Mouse (Mus musculus) thymus, postnatal 10 days (tissue): ENCODE results near the gene Minpp1.

Source experiments
- DNase-seq, 2 experiments: peaks; one replicate each; pipeline ENCODE4 v3.0.0; 2021; ENCODE audit warnings: low spot score in 2 of 2

Minpp1 gene

GRCm38 (mm10) chr19:32489166-32489895 is 3.8 kb downstream of the Minpp1 start:
- DNase-seq = no peak

DNA sequence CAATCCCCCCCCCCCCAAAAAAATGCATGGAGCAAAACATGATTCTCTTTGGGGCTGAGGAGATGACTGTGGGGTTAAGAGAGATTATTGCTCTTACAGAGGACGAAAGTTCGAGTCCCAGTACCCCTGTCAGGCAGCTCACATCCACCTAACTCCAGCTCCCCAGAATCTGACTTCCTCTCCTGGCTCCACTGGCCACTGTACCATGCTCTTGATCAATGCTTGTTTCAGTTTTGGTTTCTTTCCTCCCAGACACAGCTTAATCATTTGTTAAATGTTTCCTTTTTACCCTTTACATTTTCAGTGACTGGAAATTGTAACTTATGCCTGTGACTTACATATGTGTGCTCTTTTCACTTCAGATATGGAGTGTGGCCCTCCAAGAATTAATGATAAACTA is 5.4 kb downstream of the Minpp1 start:
- DNase-seq = no peak

GRCm38 (mm10) chr19:32492339-32492738 is 6.8 kb downstream of the Minpp1 start:
- DNase-seq = no peak

GRCm38 (mm10) chr19:32492981-32493380 is 7.4 kb downstream of the Minpp1 start:
- DNase-seq = no peak

- DNase-seq = no peak
Measured at GRCm38 (mm10) chr19:32493471-32493870, 7.9 kb downstream of the Minpp1 start.

- DNase-seq = no peak
Measured at GRCm38 (mm10) chr19:32494611-32495010, 9.0 kb downstream of the Minpp1 start.

DNA sequence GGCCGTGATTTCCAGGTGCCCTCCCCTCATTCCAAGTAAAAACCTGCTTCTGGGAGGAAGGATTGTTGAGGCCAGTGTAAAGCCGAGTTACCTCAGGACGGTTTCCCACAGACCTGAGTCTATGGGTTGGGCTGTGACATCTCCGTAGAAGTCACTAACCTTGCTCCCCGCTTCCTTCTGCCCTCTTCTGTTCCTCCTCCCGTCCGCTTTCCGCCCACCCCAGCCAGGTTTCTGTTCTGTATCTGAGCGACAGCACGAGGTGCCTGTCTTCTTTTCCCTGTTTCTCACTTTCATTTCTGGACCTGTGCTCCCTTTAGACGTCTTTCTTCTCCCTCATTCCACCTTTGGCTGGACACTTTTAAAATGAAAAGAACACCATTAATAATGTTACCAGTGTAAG is 9.5 kb downstream of the Minpp1 start:
- DNase-seq = no peak

GRCm38 (mm10) chr19:32497411-32497810 is 11.8 kb downstream of the Minpp1 start:
- no peak for DNase-seq

GRCm38 (mm10) chr19:32498002-32498401 is 12.4 kb downstream of the Minpp1 start:
- no peak for DNase-seq

GRCm38 (mm10) chr19:32501414-32501813 is 15.8 kb downstream of the Minpp1 start:
- no peak for DNase-seq

GRCm38 (mm10) chr19:32506081-32506480 is 20.5 kb downstream of the Minpp1 start:
- no peak for DNase-seq

DNA sequence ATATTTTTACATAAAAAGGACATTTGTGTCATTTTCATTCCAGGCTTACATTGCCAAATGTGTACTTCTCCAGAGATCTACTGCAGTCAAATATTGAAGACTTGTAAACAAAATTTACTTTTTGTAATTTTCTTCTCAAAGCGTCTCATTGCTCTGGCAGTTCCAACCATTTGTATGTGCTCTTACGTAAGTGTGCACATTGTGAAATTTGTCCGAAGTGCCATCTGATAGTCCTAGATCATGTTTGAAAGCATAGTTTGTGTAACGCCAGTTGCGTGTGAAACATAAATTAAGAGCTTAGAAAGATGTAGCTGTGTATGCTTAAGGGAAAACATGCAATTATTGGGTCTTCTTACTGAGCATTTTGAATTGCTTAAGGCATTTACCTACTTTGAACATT is 20.9 kb downstream of the Minpp1 start:
- no peak for DNase-seq

DNA sequence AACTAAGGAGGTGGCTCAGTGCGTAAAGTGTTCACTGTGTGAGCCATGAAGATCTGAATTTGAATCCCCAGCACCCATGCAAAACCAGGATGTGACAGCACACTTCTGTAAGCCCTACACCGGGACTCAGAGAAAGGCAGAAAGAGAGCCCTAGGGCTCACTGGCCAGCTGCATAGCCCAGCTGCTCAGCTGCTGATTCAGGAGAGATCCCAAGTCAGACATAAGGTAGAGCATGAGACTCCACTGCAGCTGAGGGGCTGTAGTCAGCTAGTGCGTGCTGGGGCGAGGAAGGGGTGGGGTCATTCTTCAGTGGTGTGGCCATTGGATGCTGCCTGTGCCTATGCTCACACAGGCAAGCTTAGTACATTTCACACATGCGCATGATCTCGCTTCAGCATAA is 21.5 kb downstream of the Minpp1 start:
- DNase-seq = no peak

DNA sequence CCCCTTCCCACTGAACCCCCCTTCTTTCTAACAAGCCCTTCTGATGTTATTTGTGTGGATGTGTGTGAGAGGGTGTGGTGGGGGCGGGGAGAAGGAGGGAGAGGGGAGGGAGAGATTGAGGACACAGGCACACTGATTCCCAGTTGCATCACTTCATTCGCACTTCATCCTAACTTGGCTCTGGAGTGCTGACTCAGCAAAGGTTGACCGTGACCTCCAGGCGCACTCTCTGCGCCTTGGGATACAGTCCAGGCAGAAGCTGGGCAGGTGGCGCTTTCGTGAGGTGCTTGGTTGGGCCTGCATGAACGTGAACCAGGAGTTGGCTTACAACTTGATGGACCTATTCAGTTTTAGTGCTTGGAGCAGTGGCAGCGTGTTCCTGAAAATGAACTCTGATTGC is 22.0 kb downstream of the Minpp1 start:
- no peak for DNase-seq

DNA sequence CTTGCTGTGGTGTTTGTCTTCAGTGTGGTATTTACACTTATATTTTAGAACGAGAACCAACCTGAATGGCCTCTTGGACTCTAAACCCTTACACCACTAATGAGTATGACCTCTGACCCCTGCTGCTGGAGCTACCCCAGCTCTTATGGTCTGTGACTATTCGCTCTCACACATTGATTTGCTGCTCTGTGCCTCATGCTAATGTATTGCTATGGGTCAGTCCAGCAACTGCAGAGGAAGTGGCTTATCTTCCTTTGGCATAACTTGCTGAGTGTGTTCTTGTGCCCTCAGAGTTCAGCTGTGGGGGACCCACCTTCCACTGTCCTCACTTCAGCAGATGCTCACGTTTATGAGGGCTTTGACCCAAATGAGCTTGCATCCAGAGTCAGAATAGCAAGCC is 24.7 kb downstream of the Minpp1 start:
- DNase-seq = no peak

DNA sequence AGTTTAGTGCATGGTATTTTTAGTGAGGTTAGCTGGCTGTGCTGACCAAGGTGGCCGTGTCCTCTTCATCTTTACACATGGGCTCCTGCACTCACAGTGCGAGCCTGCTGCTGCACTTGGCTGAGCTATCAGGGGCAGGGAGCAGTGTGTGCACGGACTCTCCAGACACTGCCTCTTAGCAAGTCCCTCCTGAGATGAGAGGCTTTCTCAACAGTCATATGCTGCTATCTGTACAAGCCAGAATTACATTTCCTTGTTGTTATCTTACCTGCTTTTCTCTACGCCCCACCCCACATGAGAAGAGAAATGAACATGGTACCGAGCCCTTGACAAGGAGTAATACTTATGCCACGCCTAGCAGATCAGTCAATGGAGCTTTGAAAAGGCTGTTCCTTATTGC is 25.4 kb downstream of the Minpp1 start:
- no peak for DNase-seq

- peak in 1 of 2 experiments; percentile 28 for DNase-seq
Measured at GRCm38 (mm10) chr19:32512518-32512917, 26.9 kb downstream of the Minpp1 start.

GRCm38 (mm10) chr19:32516575-32516974 is 31.0 kb downstream of the Minpp1 start:
- no peak for DNase-seq

DNA sequence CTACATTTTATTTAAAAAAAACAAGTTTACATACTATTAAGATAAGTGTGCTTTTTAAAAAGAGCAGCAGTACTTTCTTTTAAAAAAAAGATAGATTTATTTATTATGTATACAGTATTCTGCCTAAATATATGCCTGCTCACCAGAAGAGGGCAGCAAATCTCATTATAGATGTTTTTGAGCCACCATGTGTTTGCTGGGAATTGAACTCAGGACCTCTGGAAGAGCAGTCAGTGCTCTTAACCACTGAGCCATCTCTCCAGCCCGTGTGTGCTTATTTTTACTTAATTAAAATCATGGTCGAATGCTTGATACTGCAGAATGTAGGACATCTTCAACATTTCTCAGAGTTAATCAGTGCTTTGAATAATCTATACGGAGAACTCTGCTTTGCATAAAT is 35.9 kb downstream of the Minpp1 start:
- DNase-seq = peak in 1 of 2 experiments; percentile 36

GRCm38 (mm10) chr19:32522247-32522646 is 36.7 kb downstream of the Minpp1 start:
- DNase-seq = no peak

- DNase-seq = no peak
Measured at GRCm38 (mm10) chr19:32522753-32523307, 37.3 kb downstream of the Minpp1 start.

DNA sequence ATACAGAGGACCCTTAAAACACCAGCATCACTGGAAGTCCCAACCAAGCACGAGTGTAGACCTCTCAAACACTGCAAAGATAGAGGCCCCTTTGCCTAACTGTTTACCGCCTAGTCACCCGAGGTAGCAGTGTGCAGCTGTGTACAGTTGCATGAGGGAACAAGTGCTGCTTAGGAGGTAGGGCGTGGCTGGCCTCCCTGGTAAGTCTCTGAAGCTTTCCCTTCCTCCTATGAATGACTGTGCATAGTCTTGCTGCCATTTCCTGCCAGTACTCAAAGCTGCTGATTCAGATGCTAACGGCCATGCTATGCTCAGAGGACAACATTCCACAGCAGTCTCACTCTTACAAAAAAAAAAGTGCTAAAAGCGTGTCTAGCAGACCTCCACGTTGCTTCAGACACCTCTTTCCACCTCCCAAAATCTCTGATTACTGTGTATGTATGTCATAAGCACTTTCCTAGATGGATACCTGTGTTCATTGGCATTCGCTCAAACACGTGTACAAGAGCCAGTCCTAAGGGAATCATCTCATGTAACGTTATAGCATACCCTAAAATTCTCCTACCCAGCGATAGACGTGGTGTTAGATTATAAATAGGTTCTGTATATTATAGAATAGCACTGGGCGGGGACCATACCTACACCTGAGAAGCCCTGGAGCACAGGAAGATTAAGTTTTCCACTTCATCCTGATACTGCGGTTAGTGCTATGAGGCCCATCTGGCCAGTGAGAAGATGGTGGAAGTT is 38.4 kb downstream of the Minpp1 start:
- DNase-seq = peak; percentile 64 to 75

GRCm38 (mm10) chr19:32524516-32524860 is 38.9 kb downstream of the Minpp1 start:
- no peak for DNase-seq
